Mouse (Mus musculus): Measurements from ENCODE around the gene Rtl1.
A peak's percentile ranks its signal among the peaks of the same experiment; 100 is the strongest.

Rtl1 gene

DNA sequence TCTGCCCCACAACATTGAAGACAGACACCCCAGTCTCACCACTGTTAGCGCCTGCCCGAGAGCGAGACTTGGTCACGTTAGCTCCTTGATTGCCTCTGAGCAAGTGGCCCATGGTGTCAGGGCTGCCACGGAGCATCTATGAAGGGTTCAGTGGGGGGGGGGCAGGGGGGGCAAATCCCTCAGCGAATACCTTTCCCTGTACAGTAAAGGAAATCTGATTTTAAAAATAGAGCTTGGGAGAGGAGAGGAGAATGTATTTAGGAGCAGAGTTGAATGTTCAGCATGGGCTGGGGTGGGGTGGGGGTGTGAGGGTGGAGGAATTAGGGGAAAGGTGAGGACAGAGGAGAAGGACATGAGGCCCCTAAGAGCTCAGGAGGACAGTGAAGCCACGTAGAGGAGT is at the start of gene Rtl1:
Gene Rtl1, minus strand, starts transcription at position 101 of the 400 bp plus-strand sequence.
- DNase-seq (ENCODE audit: low read depth, low spot score), result no peak

DNA sequence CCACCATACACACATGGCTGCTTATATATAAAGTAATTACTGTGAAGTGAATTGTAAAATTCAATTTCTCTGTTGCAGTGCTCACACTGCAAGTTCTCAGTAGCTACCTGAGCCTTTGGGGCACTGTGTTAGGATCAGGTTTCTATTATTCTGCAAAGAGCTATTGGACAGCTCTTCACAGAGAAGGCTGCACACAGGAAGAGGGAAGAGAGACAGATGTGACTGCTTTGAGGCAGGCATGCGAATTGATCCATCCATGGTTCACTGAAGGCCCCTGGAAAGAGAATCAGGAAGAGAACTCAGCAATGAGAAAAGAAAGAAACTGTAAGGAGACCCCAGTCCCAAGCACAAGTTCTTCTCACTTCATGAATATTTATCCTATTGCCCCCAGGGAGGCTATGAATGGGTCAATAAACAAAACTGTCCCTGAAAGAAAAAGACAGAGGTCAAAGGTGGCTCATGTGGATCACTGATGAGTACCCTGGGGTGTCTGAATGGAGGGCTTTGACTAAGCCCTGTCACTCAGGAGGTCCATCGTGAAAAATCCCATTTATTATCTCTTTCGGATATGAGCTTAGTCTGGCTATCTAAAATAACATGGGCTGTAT is 40.5 kb upstream of the Rtl1 start:
- DNase-seq (ENCODE audit: low read depth, low spot score), result no peak

DNA sequence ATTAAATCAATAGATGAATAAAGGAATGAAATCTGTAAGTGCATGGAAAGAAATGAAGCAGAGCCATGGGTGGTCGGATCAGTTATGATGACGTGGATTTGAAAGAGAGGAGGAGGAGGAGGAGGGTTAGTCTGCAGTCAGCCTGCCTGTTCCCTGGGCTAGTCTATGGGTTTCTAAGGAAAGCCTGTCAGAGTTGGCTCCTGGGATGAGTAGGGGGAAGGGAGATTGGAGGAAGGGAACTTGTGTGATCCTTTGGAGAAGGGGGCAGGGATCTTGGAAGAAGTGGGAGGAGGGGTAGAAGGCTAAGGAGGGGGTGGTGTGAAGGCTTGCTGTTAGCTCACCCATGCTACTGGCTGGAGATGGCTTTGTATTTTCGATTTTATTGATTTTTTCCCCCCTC is 31.9 kb upstream of the Rtl1 start:
- DNase-seq (ENCODE audit: low read depth, low spot score), result no peak

DNA sequence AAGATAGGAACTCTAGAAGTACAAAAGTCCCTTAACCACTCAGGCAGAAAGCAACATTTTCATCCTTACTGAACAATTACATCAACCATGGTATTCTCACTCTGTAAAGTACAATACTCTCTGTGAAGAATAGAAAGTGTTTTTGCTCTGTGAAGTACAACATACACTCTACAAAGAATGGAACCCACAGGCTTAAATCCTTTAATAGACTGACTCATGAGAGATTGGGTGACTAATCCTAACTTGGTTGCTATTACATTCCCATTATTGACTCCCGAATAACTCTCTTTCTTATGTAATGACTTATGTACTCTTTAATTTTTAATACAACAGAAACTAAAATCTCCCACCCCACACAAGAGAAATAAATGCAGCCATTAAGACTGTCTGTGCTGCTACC is 28.8 kb upstream of the Rtl1 start:
- DNase-seq (ENCODE audit: low read depth, low spot score), result no peak

GRCm38 (mm10) chr12:109626910-109627309 is 26.8 kb upstream of the Rtl1 start:
- no peak for DNase-seq (ENCODE audit: low read depth, low spot score)

GRCm38 (mm10) chr12:109620196-109620595 is 20.1 kb upstream of the Rtl1 start:
- DNase-seq (ENCODE audit: low read depth, low spot score), result no peak

DNA sequence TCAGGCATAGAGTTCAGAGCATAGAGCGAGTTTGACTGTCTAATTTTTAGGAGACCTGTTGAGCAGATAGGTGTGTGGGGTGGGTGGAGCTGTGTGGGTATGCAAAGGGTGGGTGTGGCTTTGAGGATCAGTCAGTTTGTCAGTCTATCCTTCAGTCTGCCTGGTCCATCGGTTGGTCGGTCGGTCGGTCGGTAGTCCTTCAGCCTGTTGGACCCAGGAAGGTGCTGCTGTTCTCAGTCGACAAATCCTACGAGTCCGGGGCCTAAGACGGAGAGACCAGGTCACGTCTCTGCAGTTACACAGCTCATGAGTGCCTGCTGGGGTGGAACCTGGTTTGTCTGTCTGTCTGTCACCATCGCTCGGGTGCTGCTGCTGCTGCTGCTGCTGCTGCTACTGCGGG is 17.9 kb upstream of the Rtl1 start:
- DNase-seq (ENCODE audit: low read depth, low spot score), result no peak

GRCm38 (mm10) chr12:109617126-109617525 is 17.0 kb upstream of the Rtl1 start:
- no peak for DNase-seq (ENCODE audit: low read depth, low spot score)

- no peak for DNase-seq (ENCODE audit: low read depth, low spot score)
Observed at GRCm38 (mm10) chr12:109615371-109615770, 15.2 kb upstream of the Rtl1 start.

GRCm38 (mm10) chr12:109614416-109614815 is 14.3 kb upstream of the Rtl1 start:
- no peak for DNase-seq (ENCODE audit: low read depth, low spot score)

DNA sequence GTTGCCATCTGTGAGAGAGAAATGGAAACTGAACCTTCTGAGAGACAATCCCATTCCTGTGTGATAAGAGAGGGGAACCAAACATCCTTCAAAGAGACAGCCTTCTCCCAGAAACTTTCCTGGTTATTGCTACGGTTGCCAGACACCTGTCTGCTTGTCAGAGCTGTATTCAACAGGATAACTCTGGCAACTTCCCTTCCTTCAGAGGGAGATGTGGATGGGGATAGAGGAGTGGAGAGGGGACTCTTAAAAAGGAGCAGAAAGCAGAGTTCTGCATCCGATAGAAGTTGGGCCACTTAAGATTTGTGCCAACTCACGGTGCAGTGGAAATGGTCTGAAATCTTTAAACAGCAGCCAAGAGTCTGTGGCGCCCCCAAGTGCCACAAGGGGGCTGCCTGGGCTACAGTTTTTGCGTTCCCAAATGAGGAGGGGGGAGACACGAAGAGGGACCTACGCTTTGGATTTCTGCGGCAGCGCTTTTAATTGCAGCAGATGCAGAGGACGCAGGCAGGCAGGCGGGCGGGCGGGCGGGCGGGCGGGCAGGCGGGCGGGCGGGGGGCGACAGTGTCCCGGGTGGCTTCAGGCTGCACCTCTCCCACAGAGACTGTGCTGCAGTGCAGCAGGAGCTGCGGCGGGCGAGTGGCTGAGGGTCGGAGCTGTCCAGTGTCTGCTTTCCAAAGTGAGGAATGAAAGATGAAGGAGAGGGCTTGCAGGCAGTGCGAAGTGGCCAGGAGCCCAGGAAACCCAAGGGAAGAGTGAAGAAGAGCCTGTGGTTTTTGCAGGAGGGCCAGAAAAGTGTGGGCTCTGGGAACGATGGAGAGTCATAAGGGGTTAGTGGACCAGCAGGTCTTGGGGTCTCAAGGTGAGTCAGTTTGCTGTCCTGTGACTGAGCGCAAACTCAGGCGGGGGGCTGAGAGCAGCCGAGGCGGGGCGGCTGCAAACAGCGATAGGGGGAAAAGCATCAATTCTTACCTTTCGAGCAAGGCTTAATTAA is 12.6 kb upstream of the Rtl1 start:
- DNase-seq (ENCODE audit: low read depth, low spot score), result peak; percentile 16

GRCm38 (mm10) chr12:109608576-109609440 is 8.7 kb upstream of the Rtl1 start:
- DNase-seq (ENCODE audit: low read depth, low spot score), result no peak

- DNase-seq (ENCODE audit: low read depth, low spot score), result no peak
Observed at GRCm38 (mm10) chr12:109607953-109608352, 7.8 kb upstream of the Rtl1 start.

DNA sequence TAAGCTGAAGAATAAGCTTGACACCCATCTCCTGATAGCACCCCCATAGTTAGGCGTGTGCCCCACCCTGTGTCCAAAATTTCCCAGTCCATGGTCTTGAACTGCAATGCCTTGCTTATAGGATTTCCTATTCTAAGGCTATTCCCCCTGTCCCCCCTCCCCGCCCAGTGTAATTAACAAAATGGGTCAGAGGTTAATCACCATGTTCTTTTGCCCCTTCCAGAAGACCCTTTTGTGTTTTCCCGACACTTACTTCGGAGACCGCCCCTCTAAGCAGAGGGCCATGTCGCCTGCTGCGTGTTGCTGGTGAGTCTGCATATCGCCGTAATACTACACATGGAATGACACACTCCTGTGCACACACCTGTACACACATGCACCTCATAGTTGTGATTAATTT is 7.1 kb upstream of the Rtl1 start:
- DNase-seq (ENCODE audit: low read depth, low spot score), result no peak

DNA sequence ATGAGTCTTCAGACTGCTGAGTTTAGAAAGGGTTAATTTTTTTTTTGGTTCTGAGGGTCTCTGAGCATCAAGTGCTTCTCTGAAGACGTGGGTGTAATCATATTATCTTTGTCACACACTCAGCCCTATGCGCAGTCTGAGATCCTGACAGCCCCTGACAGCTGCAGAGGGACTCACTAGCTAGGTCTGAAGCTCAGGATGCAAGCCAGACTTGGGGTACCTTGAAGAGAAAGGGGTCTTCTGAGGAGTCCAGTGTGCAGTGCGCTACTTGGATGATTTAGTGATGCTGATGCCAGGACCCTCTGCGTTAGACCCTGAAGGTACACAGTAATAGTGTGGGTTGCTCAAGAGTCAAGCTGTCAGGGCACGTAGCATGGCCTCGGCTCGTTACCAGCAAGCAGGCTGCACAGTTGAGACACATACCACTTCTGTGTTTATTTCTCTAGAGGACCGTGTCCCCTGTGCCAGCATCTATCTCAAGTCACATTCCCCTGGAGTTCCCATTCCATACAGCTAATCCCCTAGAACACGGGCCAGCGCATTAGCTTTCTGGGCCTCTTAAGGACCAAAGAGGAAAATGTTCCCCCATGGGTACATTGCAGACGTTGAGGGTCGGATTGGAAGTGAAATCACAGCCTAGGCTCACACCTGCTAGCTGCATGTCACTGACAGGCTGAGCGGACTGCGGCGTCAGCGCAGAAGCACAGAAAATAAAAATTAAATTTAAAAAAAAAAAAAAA is 5.0 kb upstream of the Rtl1 start:
- no peak for DNase-seq (ENCODE audit: low read depth, low spot score)

GRCm38 (mm10) chr12:109598551-109599250 is 1.4 kb downstream of the Rtl1 start:
- DNase-seq (ENCODE audit: low read depth, low spot score), result no peak

DNA sequence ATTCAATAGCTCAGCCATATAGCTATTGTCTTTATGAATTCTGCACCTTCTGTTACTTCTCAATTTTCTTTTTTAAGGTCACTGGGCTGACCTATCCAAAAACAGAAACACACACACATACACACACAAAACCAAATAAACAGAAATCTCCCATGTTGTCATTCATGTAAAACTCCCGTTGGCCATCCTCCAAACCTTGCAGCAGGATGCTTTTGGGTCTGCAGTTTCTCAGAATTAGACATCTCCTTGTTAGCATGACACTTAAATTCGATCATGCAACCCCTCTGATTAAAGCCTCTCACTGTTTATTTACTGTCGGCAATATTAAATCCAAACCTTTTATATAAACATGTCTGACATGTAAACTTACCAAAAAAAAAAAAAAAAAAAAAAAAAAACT is 3.4 kb downstream of the Rtl1 start:
- no peak for DNase-seq (ENCODE audit: low read depth, low spot score)

- no peak for DNase-seq (ENCODE audit: low read depth, low spot score)
Observed at GRCm38 (mm10) chr12:109596232-109596631, 3.9 kb downstream of the Rtl1 start.

DNA sequence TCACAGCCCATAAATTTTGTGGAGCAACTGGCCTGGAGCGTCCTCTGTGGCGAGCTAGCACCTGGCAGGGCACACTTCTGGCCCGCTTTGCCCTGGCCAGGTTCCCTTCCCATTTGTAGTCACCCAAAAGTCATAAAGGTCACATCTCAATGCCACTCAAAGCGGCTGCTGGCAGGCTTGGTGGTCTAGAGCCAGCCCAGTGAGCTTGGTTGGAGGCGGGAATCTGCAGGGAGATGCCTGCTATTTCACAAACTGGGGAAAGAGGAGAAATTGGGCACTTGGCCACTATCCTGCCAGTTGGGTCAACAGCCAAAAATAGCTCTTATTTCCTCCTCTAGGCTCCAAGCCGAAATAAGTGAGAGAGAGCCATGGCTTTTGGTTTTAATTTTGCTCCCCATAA is 4.4 kb downstream of the Rtl1 start:
- no peak for DNase-seq (ENCODE audit: low read depth, low spot score)

GRCm38 (mm10) chr12:109594961-109595360 is 5.2 kb downstream of the Rtl1 start:
- no peak for DNase-seq (ENCODE audit: low read depth, low spot score)

GRCm38 (mm10) chr12:109582185-109582584 is 17.9 kb downstream of the Rtl1 start:
- DNase-seq (ENCODE audit: low read depth, low spot score), result no peak

Data from WW6 (cell line).